Mouse (Mus musculus): ENCODE results near the gene Rpl27a. TPM values are rescaled to one million over a fixed set of nuclear protein-coding genes. Genes with fewer than 3 reads are reported as not detected.
A peak's percentile ranks its signal among the peaks of the same experiment; 100 is the strongest.

Rpl27a gene
- polyA plus RNA-seq, 1 experiment, result 640 TPM

- peaks cover 6% of the 10 kb centered on the region for H3K4me1 ChIP-seq (ENCODE audit: control insufficient read depth, insufficient read depth, low read length)
- no peak overlapping the region for H3K4me3 ChIP-seq (ENCODE audit: low read depth, low read length)
- no peak overlapping the region for H3K9ac ChIP-seq (ENCODE audit: low read depth, poor library complexity, severe bottlenecking)
- H3K27ac ChIP-seq (ENCODE audit: insufficient read depth, low read length), result no peak overlapping the region
- H3K27me3 ChIP-seq (ENCODE audit: control insufficient read depth, insufficient read depth, low read length, poor library complexity, severe bottlenecking), result no peaks in the 10 kb centered on the region
- H3K36me3 ChIP-seq (ENCODE audit: control insufficient read depth, insufficient read depth, low read length, poor library complexity, severe bottlenecking), result no peaks in the 10 kb centered on the region
- TF ChIP-seq POLR2A (IDR thresholded peaks at IDR 0.05; ENCODE audit: insufficient read depth, low read length) (no peak), CTCF (IDR thresholded peaks at IDR 0.05; ENCODE audit: low read depth, low read length) (no peak), EP300 (IDR thresholded peaks at IDR 0.05; ENCODE audit: insufficient read depth, low read depth, low read length) (no peak)
- no peaks in the 10 kb centered on the region for H3K9me3 ChIP-seq (replicated peaks; ENCODE audit: control insufficient read depth, insufficient read depth, low read length, poor library complexity, severe bottlenecking)
Measured at GRCm38 (mm10) chr7:109511838-109512237, 7.1 kb upstream of the Rpl27a start.

- no peak overlapping the region for H3K27ac ChIP-seq (ENCODE audit: insufficient read depth, low read length)
- H3K9me3 ChIP-seq (replicated peaks; ENCODE audit: control insufficient read depth, insufficient read depth, low read length, poor library complexity, severe bottlenecking), result no peaks in the 10 kb centered on the region
- H3K36me3 ChIP-seq (ENCODE audit: control insufficient read depth, insufficient read depth, low read length, poor library complexity, severe bottlenecking), result peaks cover 21% of the 10 kb centered on the region
- H3K9ac ChIP-seq (ENCODE audit: low read depth, poor library complexity, severe bottlenecking), result no peak overlapping the region
- no peaks in the 10 kb centered on the region for H3K27me3 ChIP-seq (ENCODE audit: control insufficient read depth, insufficient read depth, low read length, poor library complexity, severe bottlenecking)
- no peaks in the 10 kb centered on the region for H3K4me1 ChIP-seq (ENCODE audit: control insufficient read depth, insufficient read depth, low read length)
- TF ChIP-seq POLR2A (IDR thresholded peaks at IDR 0.05; ENCODE audit: insufficient read depth, low read length), result no peak
- no peak for TF ChIP-seq EP300 (IDR thresholded peaks at IDR 0.05; ENCODE audit: insufficient read depth, low read depth, low read length)
- TF ChIP-seq CTCF (IDR thresholded peaks at IDR 0.05; ENCODE audit: low read depth, low read length), result no peak
- H3K4me3 ChIP-seq (ENCODE audit: low read depth, low read length), result no peak overlapping the region
Measured at GRCm38 (mm10) chr7:109516500-109516899, 2.4 kb upstream of the Rpl27a start.

GRCm38 (mm10) chr7:109518036-109518681 lies 788 bp upstream of the Rpl27a start:
- H3K36me3 ChIP-seq (ENCODE audit: control insufficient read depth, insufficient read depth, low read length, poor library complexity, severe bottlenecking), result peaks cover 38% of the 10 kb centered on the region
- peak; percentile 22 for TF ChIP-seq POLR2A (IDR thresholded peaks at IDR 0.05; ENCODE audit: insufficient read depth, low read length)
- TF ChIP-seq EP300 (IDR thresholded peaks at IDR 0.05; ENCODE audit: insufficient read depth, low read depth, low read length), result no peak
- peak overlapping the region; percentile 93 for H3K27ac ChIP-seq (ENCODE audit: insufficient read depth, low read length)

GRCm38 (mm10) chr7:109519936-109520335 lies 989 bp downstream of the Rpl27a start:
- Histone ChIP-seq H3K9me3 (replicated peaks; ENCODE audit: control insufficient read depth, insufficient read depth, low read length, poor library complexity, severe bottlenecking) (no peaks in the 10 kb centered on the region), H3K27me3 (ENCODE audit: control insufficient read depth, insufficient read depth, low read length, poor library complexity, severe bottlenecking) (no peaks in the 10 kb centered on the region), H3K4me1 (ENCODE audit: control insufficient read depth, insufficient read depth, low read length) (no peaks in the 10 kb centered on the region), H3K27ac (ENCODE audit: insufficient read depth, low read length) (peak overlapping the region; percentile 82), H3K4me3 (ENCODE audit: low read depth, low read length) (peak overlapping the region; percentile 88), H3K9ac (ENCODE audit: low read depth, poor library complexity, severe bottlenecking) (peak overlapping the region; percentile 97), H3K36me3 (ENCODE audit: control insufficient read depth, insufficient read depth, low read length, poor library complexity, severe bottlenecking) (peaks cover 54% of the 10 kb centered on the region)
- TF ChIP-seq EP300 (IDR thresholded peaks at IDR 0.05; ENCODE audit: insufficient read depth, low read depth, low read length) (no peak), CTCF (IDR thresholded peaks at IDR 0.05; ENCODE audit: low read depth, low read length) (no peak), POLR2A (IDR thresholded peaks at IDR 0.05; ENCODE audit: insufficient read depth, low read length) (no peak)

More at GRCm38 (mm10) chr7:109518036-109518681, 788 bp upstream of the Rpl27a start:
- no peaks in the 10 kb centered on the region for H3K9me3 ChIP-seq (replicated peaks; ENCODE audit: control insufficient read depth, insufficient read depth, low read length, poor library complexity, severe bottlenecking)
- no peaks in the 10 kb centered on the region for H3K4me1 ChIP-seq (ENCODE audit: control insufficient read depth, insufficient read depth, low read length)
- no peaks in the 10 kb centered on the region for H3K27me3 ChIP-seq (ENCODE audit: control insufficient read depth, insufficient read depth, low read length, poor library complexity, severe bottlenecking)
- H3K4me3 ChIP-seq (ENCODE audit: low read depth, low read length), result peak overlapping the region; percentile 87
- peak overlapping the region; percentile 81 for H3K9ac ChIP-seq (ENCODE audit: low read depth, poor library complexity, severe bottlenecking)

GRCm38 (mm10) chr7:109522084-109522483 lies 3.1 kb downstream of the Rpl27a start:
- H3K4me3 ChIP-seq (ENCODE audit: low read depth, low read length), result no peak overlapping the region
- H3K27me3 ChIP-seq (ENCODE audit: control insufficient read depth, insufficient read depth, low read length, poor library complexity, severe bottlenecking), result no peaks in the 10 kb centered on the region
- H3K9me3 ChIP-seq (replicated peaks; ENCODE audit: control insufficient read depth, insufficient read depth, low read length, poor library complexity, severe bottlenecking), result no peaks in the 10 kb centered on the region
- peak overlapping the region; percentile 97 for H3K9ac ChIP-seq (ENCODE audit: low read depth, poor library complexity, severe bottlenecking)
- H3K27ac ChIP-seq (ENCODE audit: insufficient read depth, low read length), result peak overlapping the region; percentile 63; the same call in 1 of the 2 replicates
- no peaks in the 10 kb centered on the region for H3K4me1 ChIP-seq (ENCODE audit: control insufficient read depth, insufficient read depth, low read length)
- H3K36me3 ChIP-seq (ENCODE audit: control insufficient read depth, insufficient read depth, low read length, poor library complexity, severe bottlenecking), result peaks cover 57% of the 10 kb centered on the region
- no peak for TF ChIP-seq EP300 (IDR thresholded peaks at IDR 0.05; ENCODE audit: insufficient read depth, low read depth, low read length)
- TF ChIP-seq CTCF (IDR thresholded peaks at IDR 0.05; ENCODE audit: low read depth, low read length), result no peak
- no peak for TF ChIP-seq POLR2A (IDR thresholded peaks at IDR 0.05; ENCODE audit: insufficient read depth, low read length)

- no peak overlapping the region for H3K4me3 ChIP-seq (ENCODE audit: low read depth, low read length)
- no peaks in the 10 kb centered on the region for H3K27me3 ChIP-seq (ENCODE audit: control insufficient read depth, insufficient read depth, low read length, poor library complexity, severe bottlenecking)
- no peaks in the 10 kb centered on the region for H3K9me3 ChIP-seq (replicated peaks; ENCODE audit: control insufficient read depth, insufficient read depth, low read length, poor library complexity, severe bottlenecking)
- H3K27ac ChIP-seq (ENCODE audit: insufficient read depth, low read length), result peak overlapping the region; percentile 64
- TF ChIP-seq POLR2A (IDR thresholded peaks at IDR 0.05; ENCODE audit: insufficient read depth, low read length), result no peak
- TF ChIP-seq CTCF (IDR thresholded peaks at IDR 0.05; ENCODE audit: low read depth, low read length), result no peak
- no peak for TF ChIP-seq EP300 (IDR thresholded peaks at IDR 0.05; ENCODE audit: insufficient read depth, low read depth, low read length)
- no peak overlapping the region for H3K9ac ChIP-seq (ENCODE audit: low read depth, poor library complexity, severe bottlenecking)
- no peaks in the 10 kb centered on the region for H3K4me1 ChIP-seq (ENCODE audit: control insufficient read depth, insufficient read depth, low read length)
- H3K36me3 ChIP-seq (ENCODE audit: control insufficient read depth, insufficient read depth, low read length, poor library complexity, severe bottlenecking), result peaks cover 57% of the 10 kb centered on the region
Measured at GRCm38 (mm10) chr7:109523304-109523703, 4.4 kb downstream of the Rpl27a start.
